Mouse (Mus musculus): ENCODE measurements around the gene Vmn2r19. TPM values are rescaled to one million over a fixed set of nuclear protein-coding genes. Genes with fewer than 3 reads are reported as not detected.

Gene Vmn2r19
- not detected for total RNA-seq (2023)

GRCm38 (mm10) chr6:123308033-123308432 is at the start of gene Vmn2r19:
TSS of gene Vmn2r19 (plus strand) at chr6:123308333.

GRCm38 (mm10) chr6:123261555-123262161 is 46.5 kb upstream of the Vmn2r19 start, which contains the start of gene Clec4d:
TSS of gene Clec4d (plus strand) at chr6:123262111.

GRCm38 (mm10) chr6:123289753-123290152 is 18.4 kb upstream of the Vmn2r19 start, which contains the start of gene Clec4e:
TSS of gene Clec4e (minus strand) at chr6:123289870.

Other genes with a start within 250 kb of the Vmn2r19 start
- gene Clec4a2, start 201.9 kb upstream of the Vmn2r19 start, total RNA-seq (2023), result 100 to 1,000 TPM; 180 to 204 TPM
- gene Clec4b2, start 135.4 kb upstream of the Vmn2r19 start, total RNA-seq (2023), result 1 to 10 TPM; 2.5 to 4.1 TPM
- gene Clec4n, start 78.5 kb upstream of the Vmn2r19 start, total RNA-seq (2023), result 10 to 100 TPM; 45.5 to 91.7 TPM
- 10 to 100 TPM; 23.4 to 38.8 TPM for gene Clec4d, start 46.2 kb upstream of the Vmn2r19 start, total RNA-seq (2023)
- 100 to 1,000 TPM; 191 to 292 TPM for gene Clec4e, start 18.5 kb upstream of the Vmn2r19 start, total RNA-seq (2023)
- gene Vmn2r20, start 109.8 kb downstream of the Vmn2r19 start, total RNA-seq (2023), result not detected
- not detected for gene Vmn2r21, start 225.1 kb downstream of the Vmn2r19 start, total RNA-seq (2023)